Mouse (Mus musculus) liver, embryonic 13.5 days (tissue): Measurements from ENCODE around the gene Nudt12. TPM values are rescaled to one million over a fixed set of nuclear protein-coding genes. Genes with fewer than 3 reads are reported as not detected.

ENCODE experiments used
- ATAC-seq: fragments of 200-750 bp; cut with Nextera tagmentation; 2 replicates; pipeline ENCODE4 v1.8.0; 2017; ENCODE audit warnings: low read depth, mild to moderate bottlenecking, moderate number of reproducible peaks, moderate library complexity
- DNase-seq: peaks from one replicate; pipeline ENCODE4 v3.0.0; 2022
- H3K27ac ChIP-seq: fragments of 300-500 bp; sonication (generic); 2 replicates; pipeline ENCODE4 v1.5.1; 2015; ENCODE audit warnings: moderate library complexity, mild to moderate bottlenecking, inconsistent platforms
- H3K27me3 ChIP-seq: fragments of 300-500 bp; sonication (generic); 2 replicates; pipeline ENCODE4 v1.6.1; 2015; ENCODE audit warnings: mild to moderate bottlenecking, inconsistent platforms
- H3K36me3 ChIP-seq: fragments of 300-500 bp; sonication (generic); 2 replicates; pipeline ENCODE4 v1.6.1; 2015; ENCODE audit warnings: mild to moderate bottlenecking, inconsistent platforms
- H3K4me1 ChIP-seq: fragments of 300-500 bp; sonication (generic); replicated peaks from 2 replicates; pipeline ENCODE4 v1.6.1; 2015; ENCODE audit warnings: inconsistent platforms
- H3K4me2 ChIP-seq: fragments of 300-500 bp; sonication (generic); 2 replicates; pipeline ENCODE4 v1.6.1; 2015; ENCODE audit warnings: inconsistent platforms, mild to moderate bottlenecking, moderate library complexity
- H3K4me3 ChIP-seq: fragments of 300-500 bp; sonication (generic); replicated peaks from 2 replicates; pipeline ENCODE4 v1.5.1; 2015; ENCODE audit warnings: mild to moderate bottlenecking, inconsistent platforms
- H3K9ac ChIP-seq: fragments of 300-500 bp; sonication (generic); 2 replicates; pipeline ENCODE4 v1.6.1; 2015; ENCODE audit warnings: mild to moderate bottlenecking, inconsistent platforms
- H3K9me3 ChIP-seq: fragments of 300-500 bp; sonication (generic); replicated peaks from 2 replicates; pipeline ENCODE4 v1.6.1; 2016; ENCODE audit warnings: inconsistent platforms
- WGBS: fragments of 180-500 bp; shearing (Covaris S2); methylation state at CpG from one replicate; pipeline ENCODE4 v1.1.7; 2015; ENCODE audit not compliant: insufficient replicate concordance; 5-methylcytosine and 5-hydroxymethylcytosine counted together
- polyA plus RNA-seq: library from polyadenylated mRNA; unstranded; fragments of >200 nt; fragmentation: Nextera tagmentation; extraction: Ambion mirVana; gene quantifications from 2 replicates; pipeline ENCODE4 v1.2.1, GENCODE M21; 2015

The Nudt12 gene
- polyA plus RNA-seq, 1 experiment from 2014 or later = 4.0 TPM

- no peak overlapping the region for H3K4me3 ChIP-seq
- H3K9me3 ChIP-seq = no peaks in the 10 kb centered on the region
- H3K27ac ChIP-seq = no peak overlapping the region
- no peaks in the 10 kb centered on the region for H3K4me1 ChIP-seq
- ATAC-seq (no peak), DNase-seq (no peak)
- H3K9ac ChIP-seq = no peak overlapping the region
- H3K4me2 ChIP-seq = no peak overlapping the region
- no peaks in the 10 kb centered on the region for H3K27me3 ChIP-seq
- WGBS = 61% methylated on average over 5 of the region's 5 CpGs
- no peaks in the 10 kb centered on the region for H3K36me3 ChIP-seq
Measured at GRCm38 (mm10) chr17:58973237-58973636, 39.9 kb downstream of the Nudt12 start.

DNA sequence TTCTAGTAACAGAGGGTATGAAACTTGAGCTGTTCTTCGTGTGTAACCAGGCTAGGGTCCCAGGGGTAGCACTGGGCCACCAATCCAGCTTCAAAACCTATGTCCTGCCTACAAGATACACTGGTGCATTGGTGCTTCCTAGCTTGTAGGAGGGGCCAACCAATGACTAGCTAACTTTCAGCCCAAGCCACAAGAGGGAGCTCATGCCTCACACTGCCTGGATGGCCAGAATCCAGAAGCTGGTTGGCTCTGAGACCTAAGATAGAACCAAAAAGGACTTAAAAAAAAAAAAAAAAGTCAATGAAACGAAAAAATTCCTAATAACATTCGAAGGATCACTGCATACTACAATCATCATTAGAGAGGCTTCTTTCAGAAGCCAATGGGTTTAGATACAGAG is 53.3 kb downstream of the Nudt12 start:
- H3K27ac ChIP-seq = no peak overlapping the region
- H3K4me1 ChIP-seq = no peaks in the 10 kb centered on the region
- peak; percentile 70 for ATAC-seq
- H3K9me3 ChIP-seq = no peaks in the 10 kb centered on the region
- no peak overlapping the region for H3K9ac ChIP-seq
- H3K27me3 ChIP-seq = no peaks in the 10 kb centered on the region
- DNase-seq = peak; percentile 32
- no peak overlapping the region for H3K4me3 ChIP-seq
- H3K4me2 ChIP-seq = no peak overlapping the region
- no peaks in the 10 kb centered on the region for H3K36me3 ChIP-seq
- WGBS = 15% methylated on average over 3 of the region's 3 CpGs

DNA sequence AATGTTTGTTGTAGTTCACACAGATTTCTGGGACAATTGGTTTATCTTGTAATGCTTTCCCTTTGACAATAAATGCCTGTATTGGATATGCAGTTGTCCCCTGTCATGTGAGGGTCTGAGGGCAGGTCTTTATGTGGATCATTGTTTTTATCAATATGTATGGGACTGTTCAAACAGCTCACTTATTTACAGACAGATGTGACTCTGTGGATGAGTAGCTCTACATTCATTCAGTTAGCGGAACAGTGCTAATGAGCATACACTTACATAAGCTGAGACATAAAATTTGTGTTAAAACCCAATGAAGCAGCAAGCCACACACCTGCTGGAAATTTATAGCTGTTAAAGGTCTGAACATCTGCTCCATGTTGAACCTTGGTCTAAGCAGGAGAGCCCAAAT is 56.1 kb downstream of the Nudt12 start:
- Histone ChIP-seq H3K9ac (no peak overlapping the region), H3K9me3 (no peaks in the 10 kb centered on the region), H3K4me3 (no peak overlapping the region), H3K27ac (no peak overlapping the region), H3K4me1 (no peaks in the 10 kb centered on the region), H3K27me3 (no peaks in the 10 kb centered on the region), H3K4me2 (no peak overlapping the region), H3K36me3 (no peaks in the 10 kb centered on the region)
- 82% methylated on average over 1 of the region's 1 CpGs for WGBS
- ATAC-seq = no peak
- DNase-seq = no peak

Other genes starting within 250 kb of the Nudt12 start
- 0.28 and 0.59 TPM in 2 replicates for gene Pdzph1, start 22.0 kb downstream of the Nudt12 start, polyA plus RNA-seq